Mouse (Mus musculus): Measurements from ENCODE around the gene Scfd1. TPM values are rescaled to one million over a fixed set of nuclear protein-coding genes. Genes with fewer than 3 reads are reported as not detected.

The Scfd1 gene
- polyA plus RNA-seq (2012), result 1.3 and 2.1 TPM in 2 replicates

DNA sequence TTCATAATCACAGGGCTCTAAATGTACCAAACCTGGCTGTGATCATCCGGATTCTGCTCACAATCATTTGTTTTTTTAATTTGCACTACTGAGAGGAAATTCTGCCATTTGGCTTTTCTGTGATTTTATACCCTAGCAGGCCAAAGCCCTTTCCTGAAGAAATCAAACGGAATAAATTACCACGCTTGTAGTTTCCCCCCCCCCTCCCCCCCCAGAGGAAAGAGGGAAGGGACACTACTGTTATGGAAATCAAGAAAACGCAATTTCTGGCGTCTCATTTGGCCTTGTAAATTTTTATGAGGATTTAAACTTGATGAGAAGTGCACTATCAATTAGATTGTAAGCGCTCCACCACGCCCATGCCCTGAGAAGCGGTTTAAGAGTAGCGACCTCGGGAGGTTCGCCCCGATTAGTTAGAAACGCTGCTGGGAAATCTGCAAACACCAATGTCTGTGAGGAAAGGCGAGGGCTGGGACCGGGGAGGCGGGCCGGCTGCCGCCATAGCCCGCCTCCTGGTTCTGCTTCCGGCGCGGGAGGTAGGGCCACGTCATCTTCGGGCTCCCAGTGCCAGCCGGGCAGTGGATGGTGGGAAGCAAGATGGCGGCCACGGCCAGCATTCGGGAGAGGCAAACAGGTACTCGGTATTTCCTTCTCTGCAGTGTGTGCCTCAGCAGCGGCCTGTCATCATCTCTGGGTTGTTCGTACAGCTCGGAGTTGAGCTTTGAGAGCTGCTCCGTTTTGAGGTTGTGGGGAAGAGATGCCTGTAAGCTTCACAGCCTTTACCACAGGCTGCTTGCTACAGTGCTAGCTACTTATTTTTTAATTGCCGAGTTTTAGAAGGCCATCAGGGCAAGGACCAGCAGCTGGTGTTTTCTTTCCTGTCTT lies at the start of gene Scfd1:
Scfd1 (plus strand) TSS at position 508 of the 885 bp plus-strand sequence.
- TF ChIP-seq GATA1 (IDR thresholded peaks at IDR 0.05; ENCODE audit: low read length), result no peak

- peak; percentile 15 for TF ChIP-seq GATA1 (IDR thresholded peaks at IDR 0.05; ENCODE audit: low read length)
These were observed 40.3 kb upstream of the Scfd1 start for GRCm38 (mm10) chr12:51337014-51337413.

- TF ChIP-seq GATA1 (IDR thresholded peaks at IDR 0.05; ENCODE audit: low read length), result no peak
These were observed 31.2 kb upstream of the Scfd1 start for GRCm38 (mm10) chr12:51346121-51346520.

DNA sequence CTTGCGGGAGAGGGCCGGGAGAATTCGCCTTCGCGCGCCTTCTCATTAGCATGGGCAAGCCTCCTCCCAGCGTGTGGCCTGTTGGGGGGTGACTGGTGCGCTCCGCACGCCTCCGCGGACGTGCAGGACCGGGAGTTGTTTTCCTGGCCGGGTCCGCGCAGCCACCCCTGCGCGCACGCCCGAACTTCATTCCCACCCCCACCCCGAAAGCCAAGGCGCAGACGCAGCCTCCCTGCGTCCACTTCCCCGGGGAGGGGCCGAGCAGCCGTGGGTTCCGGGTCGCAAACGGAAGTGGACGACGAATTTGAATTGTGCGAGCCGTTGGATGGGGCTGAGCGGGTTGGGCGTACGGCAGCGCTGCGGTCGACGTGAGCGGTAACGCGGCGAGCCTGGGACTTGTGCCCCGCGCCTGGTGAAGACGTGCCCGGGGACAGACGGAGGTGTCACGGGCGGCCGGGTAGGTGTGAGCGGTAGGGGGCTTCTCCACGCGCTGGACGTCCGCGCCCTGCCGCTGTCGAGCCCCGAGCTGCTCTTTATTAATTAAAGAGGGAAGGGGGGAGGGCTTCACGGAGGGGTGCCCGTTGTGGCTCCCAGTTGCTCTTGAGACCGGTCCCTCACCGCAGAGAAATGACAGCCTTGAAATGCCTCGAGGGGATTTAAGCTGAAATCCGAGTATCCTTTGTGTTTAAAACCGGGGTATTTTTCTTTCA lies 29.2 kb upstream of the Scfd1 start, which contains the start of gene G2e3:
G2e3 (plus strand) TSS at position 74 of the 710 bp plus-strand sequence.
- no peak for TF ChIP-seq GATA1 (IDR thresholded peaks at IDR 0.05; ENCODE audit: low read length)

DNA sequence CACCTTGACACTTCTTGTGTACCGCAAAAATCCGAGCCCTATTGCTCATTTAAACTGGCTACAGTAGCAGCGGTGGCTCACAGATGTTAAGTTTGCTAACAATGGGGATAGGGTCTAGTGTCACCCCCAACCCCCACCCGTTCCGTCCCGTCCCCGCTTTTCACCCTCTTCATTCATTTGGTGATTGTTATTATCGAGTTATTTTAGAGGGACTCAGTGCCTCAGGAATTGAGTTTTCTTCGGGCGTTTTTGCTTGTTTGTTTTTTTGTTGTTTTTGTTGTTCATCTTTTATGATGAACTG lies 28.7 kb upstream of the Scfd1 start:
- TF ChIP-seq GATA1 (IDR thresholded peaks at IDR 0.05; ENCODE audit: low read length), result no peak

DNA sequence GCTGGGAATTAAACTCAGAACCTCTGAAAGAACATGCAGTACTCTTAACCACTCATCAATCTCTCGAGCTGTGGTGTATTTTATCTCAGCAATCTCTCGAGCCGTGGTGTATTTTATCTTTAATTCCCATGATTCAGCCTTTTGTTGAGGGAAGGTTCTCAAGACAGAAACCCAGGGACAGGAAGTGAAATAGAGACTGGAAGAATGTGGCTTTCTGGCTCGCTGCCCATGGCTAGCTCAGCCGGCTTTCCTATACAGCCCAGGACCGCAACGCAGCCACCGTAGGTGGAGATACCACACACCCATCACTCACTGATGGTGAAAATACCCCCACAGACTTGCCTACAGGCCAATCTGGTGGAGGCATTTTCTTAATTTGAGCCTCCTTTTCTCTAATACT lies 22.0 kb upstream of the Scfd1 start:
- TF ChIP-seq GATA1 (IDR thresholded peaks at IDR 0.05; ENCODE audit: low read length), result no peak

- no peak for TF ChIP-seq GATA1 (IDR thresholded peaks at IDR 0.05; ENCODE audit: low read length)
These were observed 16.0 kb upstream of the Scfd1 start for GRCm38 (mm10) chr12:51361294-51361693.

- TF ChIP-seq GATA1 (IDR thresholded peaks at IDR 0.05; ENCODE audit: low read length), result no peak
These were observed 14.4 kb upstream of the Scfd1 start for GRCm38 (mm10) chr12:51362898-51363297.

DNA sequence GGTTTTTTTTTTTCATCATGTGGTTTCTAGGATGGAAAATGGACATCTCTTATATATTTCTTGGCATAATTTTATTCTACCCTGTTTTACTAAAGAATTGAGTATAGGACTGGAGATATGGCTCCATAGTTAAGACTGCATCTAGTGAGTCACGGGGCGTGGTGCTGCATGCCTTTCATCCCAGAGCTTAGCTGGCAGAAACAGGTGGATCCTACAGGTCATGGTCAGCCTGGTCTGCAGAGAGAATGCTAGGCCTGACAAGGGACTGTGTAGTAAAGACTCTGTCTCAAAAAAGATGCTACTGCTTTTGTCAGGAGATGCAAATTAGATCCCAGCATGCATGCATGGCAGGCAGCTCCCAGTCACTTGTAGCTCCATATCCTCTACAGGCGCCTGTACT lies 8.8 kb upstream of the Scfd1 start:
- no peak for TF ChIP-seq GATA1 (IDR thresholded peaks at IDR 0.05; ENCODE audit: low read length)

GRCm38 (mm10) chr12:51377888-51378190 lies 529 bp downstream of the Scfd1 start:
- TF ChIP-seq GATA1 (IDR thresholded peaks at IDR 0.05; ENCODE audit: low read length), result no peak

DNA sequence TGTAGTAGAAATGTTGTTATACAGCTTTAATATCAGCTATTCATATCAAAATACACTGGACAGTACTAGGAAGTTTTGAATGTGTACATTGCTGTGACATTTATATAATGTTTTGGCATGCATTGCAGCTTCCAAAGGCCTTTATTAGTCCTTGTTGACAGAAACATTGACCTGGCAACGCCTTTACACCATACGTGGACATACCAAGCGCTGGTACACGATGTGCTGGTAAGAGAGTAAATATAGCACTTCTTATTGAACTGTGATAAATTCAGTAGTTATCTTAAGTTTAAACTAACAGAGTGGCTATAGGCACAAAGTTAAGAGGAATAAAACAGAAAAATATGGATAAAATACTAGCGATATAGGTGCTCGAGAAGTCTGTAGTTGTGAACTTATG lies 22.6 kb downstream of the Scfd1 start:
- no peak for TF ChIP-seq GATA1 (IDR thresholded peaks at IDR 0.05; ENCODE audit: low read length)

- TF ChIP-seq GATA1 (IDR thresholded peaks at IDR 0.05; ENCODE audit: low read length), result no peak
These were observed 24.9 kb downstream of the Scfd1 start for GRCm38 (mm10) chr12:51402060-51402698.

DNA sequence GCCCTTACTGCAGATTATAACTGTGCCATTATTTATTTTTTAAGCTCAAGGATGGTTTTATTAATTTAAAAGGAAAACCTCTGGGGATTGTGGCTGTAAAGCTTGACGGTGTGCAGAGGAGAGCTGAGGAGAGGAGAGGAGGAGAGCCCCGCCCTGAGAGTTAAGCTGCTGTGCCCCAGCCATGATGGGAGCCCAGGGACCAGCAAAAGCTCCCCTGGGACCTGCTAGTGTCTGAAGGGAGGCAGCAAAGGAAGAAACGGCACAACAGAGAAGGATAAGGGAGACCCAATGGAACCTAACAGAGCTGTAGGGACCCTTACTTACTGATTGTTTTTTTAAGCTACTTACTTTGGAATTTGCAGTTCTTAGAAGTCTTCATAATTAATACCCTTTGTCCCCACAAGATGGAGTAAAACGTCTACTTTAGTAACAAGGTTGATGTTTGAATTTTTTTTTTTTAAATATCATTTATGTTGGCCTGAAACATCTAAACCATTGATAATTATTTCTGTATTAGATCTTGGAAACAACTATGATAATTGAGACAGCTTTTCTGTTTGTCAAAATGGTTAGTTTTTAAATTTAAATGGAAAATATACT lies 26.8 kb downstream of the Scfd1 start:
- TF ChIP-seq GATA1 (IDR thresholded peaks at IDR 0.05; ENCODE audit: low read length), result no peak

DNA sequence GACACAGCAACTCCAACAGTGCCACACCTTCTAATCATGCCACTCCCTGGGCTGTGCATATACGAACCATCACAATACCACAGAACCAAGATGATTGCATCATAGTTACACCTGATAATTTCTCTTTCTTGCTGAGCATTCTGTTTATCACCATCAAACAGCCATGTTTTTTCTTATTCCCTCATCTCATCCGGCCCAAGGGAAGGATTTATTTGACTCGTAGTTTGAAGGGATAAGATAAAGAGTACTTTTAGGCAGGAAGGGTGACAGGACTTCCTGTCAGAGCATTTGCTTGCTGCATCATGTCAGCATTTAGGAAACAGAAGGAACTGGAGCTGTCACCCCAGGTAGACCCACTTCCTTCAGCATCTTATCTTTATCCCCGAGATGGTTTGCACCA lies 34.1 kb downstream of the Scfd1 start:
- no peak for TF ChIP-seq GATA1 (IDR thresholded peaks at IDR 0.05; ENCODE audit: low read length)

- no peak for TF ChIP-seq GATA1 (IDR thresholded peaks at IDR 0.05; ENCODE audit: low read length)
These were observed 60.2 kb downstream of the Scfd1 start for GRCm38 (mm10) chr12:51437541-51437940.

DNA sequence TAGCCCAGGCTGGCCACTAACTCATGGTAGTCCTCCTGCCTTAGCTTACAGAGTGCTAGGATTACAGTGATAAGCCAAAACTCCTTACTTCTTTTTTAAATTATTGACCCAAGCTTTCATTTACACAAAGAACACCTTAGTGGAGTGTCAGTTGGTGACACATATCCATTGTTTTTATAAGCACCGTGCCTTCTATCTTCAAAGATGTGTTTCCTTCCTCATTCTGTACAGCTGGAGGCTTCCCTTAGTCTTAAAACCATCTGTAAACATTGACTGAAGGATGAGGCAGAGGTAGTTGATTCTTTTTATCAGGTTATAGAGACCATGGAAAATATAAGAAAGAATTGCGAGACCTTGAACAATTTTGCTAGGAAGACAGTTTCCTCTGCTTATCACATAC lies 61.0 kb downstream of the Scfd1 start:
- TF ChIP-seq GATA1 (IDR thresholded peaks at IDR 0.05; ENCODE audit: low read length), result no peak
